20 mouse cellular contexts compared by ENCODE assay signal in genomic region chr3:96883690-96884089, GRCm38 (mm10). TPM values are rescaled to one million over a fixed set of nuclear protein-coding genes. Genes with fewer than 3 reads are reported as not detected.
"Had no signal": no experiment of that assay in that cellular context is flagged by ENCODE, and none has a peak within 500 bp of the region (broad histone marks: within the 10 kb centered on the region; RNA-seq: fewer than 3 reads in every experiment).

No protein-coding gene starts in this region.

- H3K27me3 ChIP-seq: limb, embryonic 13.5 days; liver, embryonic 15.5 days; lung, embryonic 15.5 days; midbrain, embryonic 12.5 days; neural tube, embryonic 15.5 days had no signal

- ATAC-seq: intestine, postnatal 0 days had no signal

- H3K4me2 ChIP-seq: limb, embryonic 13.5 days; liver, embryonic 11.5 days; liver, embryonic 15.5 days; lung, embryonic 15.5 days; midbrain, embryonic 12.5 days; neural tube, embryonic 15.5 days had no signal

- H3K9me3 ChIP-seq: limb, embryonic 13.5 days; liver, embryonic 15.5 days; lung, embryonic 15.5 days; midbrain, embryonic 12.5 days; neural tube, embryonic 15.5 days had no signal

- H3K4me3 ChIP-seq: limb, embryonic 13.5 days; liver, embryonic 15.5 days; lung, embryonic 15.5 days; midbrain, embryonic 12.5 days; neural tube, embryonic 15.5 days had no signal

- H3K4me1 ChIP-seq: limb, embryonic 13.5 days; liver, embryonic 15.5 days; lung, embryonic 15.5 days; midbrain, embryonic 12.5 days; neural tube, embryonic 15.5 days had no signal

- H3K27ac ChIP-seq: limb, embryonic 13.5 days; liver, embryonic 15.5 days; lung, embryonic 15.5 days; midbrain, embryonic 12.5 days; neural tube, embryonic 15.5 days had no signal

- DNase-seq: kidney, adult 9 months; kidney, postnatal 10 days; kidney, postnatal 4 days; left cerebral cortex, postnatal 4 days; lung, postnatal 14 days; spleen, adult 18-20 months; thymus, postnatal 4 days had no signal

- H3K9ac ChIP-seq: limb, embryonic 13.5 days; liver, embryonic 15.5 days; lung, embryonic 15.5 days; midbrain, embryonic 12.5 days; neural tube, embryonic 15.5 days had no signal

RNA-seq across cellular contexts. Expression of gene Gja5, which starts 20.8 kb away (rescaled TPM):
- total RNA-seq: megakaryocyte-erythroid progenitor cell, adult 5-6 weeks had no signal

RNA-seq across cellular contexts. Expression of gene Gja8, which starts 42.1 kb away (rescaled TPM):
- total RNA-seq: layer of hippocampus, postnatal 25 days; left cerebral cortex, adult 8-10 months; left cerebral cortex, postnatal 4 days; megakaryocyte-erythroid progenitor cell, adult 5-6 weeks had no signal
- polyA plus RNA-seq: liver, embryonic 11.5 days; liver, embryonic 15.5 days; midbrain, embryonic 12.5 days; neural tube, embryonic 11.5 days; stomach, embryonic 16.5 days had no signal

RNA-seq across cellular contexts. Expression of gene Cd160, which starts 54.5 kb away (rescaled TPM):
- total RNA-seq: layer of hippocampus, postnatal 25 days; left cerebral cortex, adult 8-10 months; left cerebral cortex, postnatal 4 days; midbrain, postnatal 0 days had no signal

RNA-seq across cellular contexts. Expression of gene Pdzk1, which starts 54.6 kb away (rescaled TPM):
- total RNA-seq: left cerebral cortex, postnatal 4 days; megakaryocyte-erythroid progenitor cell, adult 5-6 weeks had no signal
- polyA plus RNA-seq: limb, embryonic 13.5 days; midbrain, embryonic 12.5 days; neural tube, embryonic 11.5 days had no signal
